Mouse (Mus musculus) forelimb bud, embryonic 11.5 days (tissue): ENCODE measurements around the gene Ccp110.
A peak's percentile ranks its signal among the peaks of the same experiment; 100 is the strongest.

Source experiments
- DNase-seq: peaks from one replicate; pipeline ENCODE4 v3.0.0-alpha.2; 2012; ENCODE audit warnings: low read depth, low spot score

The Ccp110 gene

GRCm38 (mm10) chr7:118725459-118725858, 13.1 kb downstream of the Ccp110 start:
- no peak for DNase-seq

- no peak for DNase-seq
Measured at GRCm38 (mm10) chr7:118728846-118729587, 16.7 kb downstream of the Ccp110 start.

GRCm38 (mm10) chr7:118731781-118732180, 19.4 kb downstream of the Ccp110 start:
- no peak for DNase-seq

GRCm38 (mm10) chr7:118733225-118733624, 20.9 kb downstream of the Ccp110 start:
- no peak for DNase-seq

- DNase-seq: no peak
Measured at GRCm38 (mm10) chr7:118738730-118739129, 26.4 kb downstream of the Ccp110 start.

- DNase-seq: peak; percentile 79
Measured at GRCm38 (mm10) chr7:118739975-118740531, 27.7 kb downstream of the Ccp110 start, which contains the start of gene Vps35l. Gene Vps35l (plus strand): TSS chr7:118740226.

GRCm38 (mm10) chr7:118740532-118741338, 28.4 kb downstream of the Ccp110 start:
- peak; percentile 96 for DNase-seq

GRCm38 (mm10) chr7:118742278-118742677, 29.9 kb downstream of the Ccp110 start:
- no peak for DNase-seq

GRCm38 (mm10) chr7:118744766-118745165, 32.4 kb downstream of the Ccp110 start:
- no peak for DNase-seq

- DNase-seq: no peak
Measured at GRCm38 (mm10) chr7:118747891-118748672, 35.7 kb downstream of the Ccp110 start.

- DNase-seq: no peak
Measured at GRCm38 (mm10) chr7:118749706-118750105, 37.4 kb downstream of the Ccp110 start.

- DNase-seq: no peak
Measured at GRCm38 (mm10) chr7:118751625-118752024, 39.3 kb downstream of the Ccp110 start.

- no peak for DNase-seq
Measured at GRCm38 (mm10) chr7:118755756-118756155, 43.4 kb downstream of the Ccp110 start.

- no peak for DNase-seq
Measured at GRCm38 (mm10) chr7:118756490-118757265, 44.3 kb downstream of the Ccp110 start.

GRCm38 (mm10) chr7:118758369-118758768, 46.0 kb downstream of the Ccp110 start:
- no peak for DNase-seq

- no peak for DNase-seq
Measured at GRCm38 (mm10) chr7:118759372-118759771, 47.0 kb downstream of the Ccp110 start.

- no peak for DNase-seq
Measured at GRCm38 (mm10) chr7:118763939-118764338, 51.6 kb downstream of the Ccp110 start.

- DNase-seq: no peak
Measured at GRCm38 (mm10) chr7:118764725-118765124, 52.4 kb downstream of the Ccp110 start.

- DNase-seq: no peak
Measured at GRCm38 (mm10) chr7:118765604-118766003, 53.3 kb downstream of the Ccp110 start.

GRCm38 (mm10) chr7:118766119-118766833, 53.9 kb downstream of the Ccp110 start:
- peak; percentile 76 for DNase-seq
